Mouse (Mus musculus): ENCODE results near the gene Cxcr2.
"Not testable (repeated sequence)": the region's sequence is repeated elsewhere in the genome, so short reads cannot be mapped to it uniquely, and the experiment has no call there.

Gene Cxcr2

DNA sequence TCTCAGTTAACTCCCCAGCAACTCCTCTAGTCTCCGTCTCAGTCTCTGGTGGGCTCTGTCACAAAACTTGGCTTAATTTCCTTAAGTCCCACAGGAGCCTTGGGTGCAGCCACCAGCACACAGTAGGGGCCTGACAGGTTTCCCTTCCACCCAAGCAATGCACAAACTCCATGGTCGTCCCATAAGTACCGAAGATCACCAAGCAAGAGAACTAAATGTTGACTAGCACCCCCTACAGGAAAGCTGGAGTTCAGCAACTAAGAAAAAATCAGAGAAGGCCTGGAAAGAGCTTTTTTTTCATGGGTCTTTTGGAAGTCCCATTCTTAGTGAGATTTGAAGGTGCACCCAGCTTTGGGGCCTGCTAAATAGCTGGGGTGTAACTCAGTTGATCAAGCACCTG lies 14.4 kb upstream of the Cxcr2 start:
- no peak for DNase-seq (ENCODE audit: low read depth, low spot score)

DNA sequence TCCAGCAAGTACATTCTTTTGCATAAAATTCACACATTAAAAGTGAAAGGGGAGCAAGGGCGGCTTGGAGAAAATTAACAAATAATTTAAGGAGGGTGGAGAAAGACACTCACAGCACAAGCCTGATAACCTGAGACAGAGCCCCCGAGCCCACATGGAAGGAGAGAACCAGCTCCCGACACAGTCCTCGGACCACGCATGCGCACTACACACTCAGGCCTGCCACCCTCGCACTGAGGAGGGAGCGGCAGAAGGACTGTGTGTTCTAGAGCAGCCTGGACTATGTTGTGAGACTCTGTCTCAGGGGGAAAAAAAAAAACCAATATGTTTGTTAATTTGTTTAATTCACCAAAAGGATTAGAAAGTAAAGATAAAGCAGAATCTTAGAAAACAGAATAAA lies 12.0 kb upstream of the Cxcr2 start:
- DNase-seq (ENCODE audit: low read depth, low spot score) = no peak

DNA sequence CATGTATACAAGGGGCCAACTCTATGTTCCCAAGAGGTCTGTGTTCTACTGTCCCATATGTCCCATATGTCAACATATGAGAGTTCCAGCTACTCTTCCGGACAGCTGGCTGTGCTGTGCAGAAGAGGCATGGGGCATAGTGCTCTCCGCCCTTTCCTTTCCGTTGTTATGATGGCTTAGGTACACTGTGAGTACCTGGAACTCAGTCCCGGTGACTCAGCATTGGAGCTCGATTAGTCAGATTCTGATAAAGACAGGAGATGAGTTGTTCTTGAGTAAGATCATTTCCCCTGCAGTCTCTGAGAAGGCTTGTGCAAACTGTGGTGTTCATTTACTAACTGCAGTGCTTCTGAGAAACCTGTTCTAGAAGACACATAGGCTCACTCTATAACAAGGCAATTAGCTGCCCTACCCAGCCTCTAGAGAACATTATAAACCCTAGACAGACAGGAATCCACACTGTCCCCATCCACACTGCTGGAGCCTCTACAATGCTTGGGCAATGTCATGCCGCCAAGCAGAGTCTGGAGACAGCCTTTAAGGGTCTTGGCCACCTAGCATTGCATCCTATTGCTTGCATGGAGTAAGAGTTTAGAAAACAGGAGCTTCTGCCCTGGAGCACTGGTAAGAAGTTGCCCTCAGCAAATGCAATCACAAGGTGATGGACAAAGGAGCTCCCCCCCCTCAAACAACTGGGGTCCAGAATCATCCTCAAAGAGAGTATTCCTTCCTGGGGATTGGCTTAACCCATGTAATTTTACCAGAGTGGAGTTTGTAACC lies 4.5 kb upstream of the Cxcr2 start:
- DNase-seq (ENCODE audit: low read depth, low spot score) = no peak

DNA sequence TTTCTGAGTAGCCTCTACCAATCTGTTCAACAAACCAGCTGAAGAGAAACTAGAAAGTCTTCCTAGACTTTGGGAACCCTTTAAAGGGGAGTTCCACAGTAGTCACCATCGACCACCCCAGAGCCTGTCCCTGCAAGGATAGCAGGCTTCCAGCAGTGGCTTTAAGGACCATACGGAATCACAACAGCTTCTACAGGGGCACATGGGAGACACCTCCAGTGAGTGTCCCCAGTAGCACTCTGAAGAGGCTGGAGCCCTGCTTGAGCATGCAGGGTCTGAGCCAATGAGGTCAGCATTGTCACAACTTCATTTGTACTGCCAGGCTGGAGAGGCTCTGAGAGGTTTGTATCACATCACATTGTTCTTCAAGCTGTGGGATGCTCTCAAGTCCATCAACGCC lies 3.7 kb upstream of the Cxcr2 start:
- DNase-seq (ENCODE audit: low read depth, low spot score) = no peak

GRCm38 (mm10) chr1:74151091-74151490 lies 2.7 kb upstream of the Cxcr2 start:
- no peak for DNase-seq (ENCODE audit: low read depth, low spot score)

DNA sequence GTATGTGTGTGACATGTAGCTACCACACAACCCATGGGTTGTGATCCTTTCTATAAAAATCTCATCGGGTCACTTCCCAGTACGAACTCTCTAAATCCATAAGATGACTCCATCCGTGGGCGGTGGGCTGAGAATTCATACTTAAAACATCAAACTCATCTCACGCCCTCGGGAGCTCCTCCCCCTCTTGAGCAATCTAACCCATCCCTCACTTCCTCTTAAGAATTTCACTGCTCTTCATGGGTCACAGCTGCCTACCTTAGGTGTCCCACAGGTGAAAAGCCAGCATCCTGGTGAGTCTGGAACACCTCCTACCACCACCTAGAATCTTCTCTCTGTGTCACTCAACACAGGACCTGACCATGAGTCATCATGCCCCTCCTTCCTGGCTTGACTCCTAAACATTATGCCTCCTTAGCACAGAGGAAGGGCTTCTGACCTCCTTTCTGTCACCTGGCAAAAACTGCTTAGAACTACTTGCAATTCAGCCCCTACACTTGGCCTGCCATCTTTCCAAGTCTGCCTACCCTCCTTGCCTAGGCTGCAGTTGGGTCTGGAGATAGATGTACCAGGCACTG lies 1.7 kb downstream of the Cxcr2 start:
- DNase-seq (ENCODE audit: low read depth, low spot score) = no peak

GRCm38 (mm10) chr1:74156381-74156910 lies 2.7 kb downstream of the Cxcr2 start:
- DNase-seq (ENCODE audit: low read depth, low spot score) = no peak

- DNase-seq (ENCODE audit: low read depth, low spot score) = not testable (repeated sequence)
Measured at GRCm38 (mm10) chr1:74159613-74160012, 5.8 kb downstream of the Cxcr2 start.

DNA sequence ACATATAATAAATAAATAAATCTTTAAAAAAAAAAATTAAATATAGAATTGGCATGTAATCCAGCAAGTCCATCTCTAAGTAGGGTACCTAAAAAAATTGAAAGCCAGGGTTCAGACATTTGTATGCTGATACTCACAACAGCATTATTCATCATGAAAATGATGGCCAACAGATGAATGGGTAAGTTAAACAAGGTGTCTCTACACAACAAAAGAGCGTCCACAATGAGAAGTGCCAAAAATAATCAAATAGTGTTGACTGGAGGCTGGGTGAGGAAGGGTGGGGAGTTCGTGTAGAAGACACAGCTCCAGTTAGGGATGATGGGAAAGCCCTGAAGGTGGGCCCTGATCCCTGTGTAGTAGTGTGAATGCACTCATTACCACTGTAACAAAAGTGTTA lies 6.2 kb downstream of the Cxcr2 start:
- no peak for DNase-seq (ENCODE audit: low read depth, low spot score)

DNA sequence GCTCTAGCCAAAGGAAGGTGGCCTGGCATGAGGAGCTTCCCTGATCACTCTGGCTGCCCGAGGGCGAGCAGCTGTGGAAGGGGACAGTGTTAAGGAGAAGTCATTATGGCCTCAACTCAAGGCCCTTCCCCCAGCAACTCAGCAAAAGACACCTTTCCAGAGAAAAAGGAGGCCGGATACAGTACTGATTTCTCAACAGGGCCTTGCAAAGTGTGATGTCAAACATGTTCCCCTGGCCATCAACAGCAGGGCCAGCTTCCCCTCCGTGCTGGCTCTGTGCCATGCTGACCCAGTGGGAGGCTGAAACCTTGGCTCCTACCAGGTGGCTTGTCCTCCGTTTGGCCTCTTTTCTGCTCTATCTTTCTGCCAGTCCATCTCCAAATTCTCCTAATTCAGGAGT lies 13.3 kb downstream of the Cxcr2 start:
- DNase-seq (ENCODE audit: low read depth, low spot score) = no peak

DNA sequence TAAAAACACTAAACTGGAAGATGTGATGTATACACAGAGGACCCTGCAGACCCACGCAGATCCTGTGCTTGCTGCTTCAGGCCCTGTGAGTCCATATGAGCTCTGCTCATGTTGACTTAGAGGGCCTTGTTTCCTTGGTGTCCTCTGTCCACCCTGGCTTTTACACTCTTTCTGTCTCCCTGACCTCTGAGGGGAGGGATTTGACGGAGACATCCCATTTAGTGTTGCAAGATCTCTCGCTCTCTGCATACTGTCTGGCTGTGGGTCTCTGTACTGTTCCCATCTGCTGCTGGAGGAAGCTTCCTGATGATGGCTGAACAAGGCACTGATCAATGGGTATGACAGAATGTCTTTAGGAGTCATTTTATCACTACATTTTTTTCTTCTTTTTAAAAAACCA lies 15.9 kb downstream of the Cxcr2 start:
- no peak for DNase-seq (ENCODE audit: low read depth, low spot score)

DNA sequence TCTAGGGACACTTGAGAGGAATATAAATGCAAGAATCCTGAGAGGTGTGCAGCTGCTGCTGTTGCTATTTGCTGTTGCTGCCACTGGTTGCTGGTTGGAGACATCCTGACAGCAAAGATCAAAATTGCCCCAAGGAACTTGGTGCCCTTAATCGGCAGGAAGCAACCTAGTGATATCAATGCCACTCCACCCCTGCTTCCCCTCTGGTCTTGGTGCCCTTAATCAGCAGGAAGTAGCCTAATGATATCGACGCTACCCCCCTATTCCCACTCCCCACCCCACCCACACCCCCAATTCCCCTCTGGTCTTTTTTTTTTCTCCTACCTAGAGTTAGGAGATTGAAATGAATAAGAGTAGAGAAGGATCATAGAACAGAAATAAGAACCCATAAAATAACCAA lies 18.9 kb downstream of the Cxcr2 start:
- DNase-seq (ENCODE audit: low read depth, low spot score) = no peak

- no peak for DNase-seq (ENCODE audit: low read depth, low spot score)
Measured at GRCm38 (mm10) chr1:74175731-74176130, 21.9 kb downstream of the Cxcr2 start.

GRCm38 (mm10) chr1:74178618-74179017 lies 24.8 kb downstream of the Cxcr2 start:
- DNase-seq (ENCODE audit: low read depth, low spot score) = no peak

- DNase-seq (ENCODE audit: low read depth, low spot score) = no peak
Measured at GRCm38 (mm10) chr1:74179624-74180408, 26.0 kb downstream of the Cxcr2 start.

DNA sequence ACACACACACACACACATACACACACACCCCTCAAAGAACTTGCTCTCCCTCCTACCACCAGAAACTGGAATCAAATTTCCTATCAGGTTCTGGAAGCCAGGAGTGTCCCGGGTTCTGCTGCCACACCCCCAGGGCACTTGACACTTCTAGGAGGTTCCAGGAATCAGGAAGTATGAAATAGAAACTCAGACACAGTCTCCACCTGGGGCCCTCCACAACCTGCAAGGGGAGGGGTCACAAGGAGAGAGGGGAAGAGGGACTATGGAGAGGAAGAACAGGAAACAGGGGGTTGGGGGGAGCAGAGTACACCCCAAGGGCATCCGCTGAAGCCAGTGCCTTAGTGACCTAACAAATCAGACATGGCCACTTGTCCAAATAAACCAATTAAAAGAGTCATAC lies 27.7 kb downstream of the Cxcr2 start:
- DNase-seq (ENCODE audit: low read depth, low spot score) = no peak

DNA sequence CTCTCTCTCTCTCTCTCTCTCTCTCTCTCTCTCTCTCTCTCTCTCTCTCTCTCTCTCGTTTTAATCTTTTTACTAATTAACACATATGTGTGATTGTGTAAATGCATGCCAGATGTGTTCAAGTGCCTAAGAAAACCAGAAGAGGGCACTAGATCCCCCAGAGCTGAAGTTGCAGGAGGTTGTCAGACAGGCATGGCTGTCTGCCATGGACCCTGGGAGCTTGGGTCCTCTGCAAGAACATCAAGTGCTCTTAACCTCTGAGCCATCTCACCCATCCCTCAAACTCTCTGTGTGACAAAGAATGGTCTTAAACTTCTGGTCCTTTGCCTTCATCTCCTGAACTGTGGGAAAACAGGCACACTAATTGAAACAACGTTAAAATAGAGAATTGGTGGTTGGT lies 29.2 kb downstream of the Cxcr2 start:
- no peak for DNase-seq (ENCODE audit: low read depth, low spot score)

GRCm38 (mm10) chr1:74190471-74190870 lies 36.7 kb downstream of the Cxcr2 start:
- DNase-seq (ENCODE audit: low read depth, low spot score) = no peak

DNA sequence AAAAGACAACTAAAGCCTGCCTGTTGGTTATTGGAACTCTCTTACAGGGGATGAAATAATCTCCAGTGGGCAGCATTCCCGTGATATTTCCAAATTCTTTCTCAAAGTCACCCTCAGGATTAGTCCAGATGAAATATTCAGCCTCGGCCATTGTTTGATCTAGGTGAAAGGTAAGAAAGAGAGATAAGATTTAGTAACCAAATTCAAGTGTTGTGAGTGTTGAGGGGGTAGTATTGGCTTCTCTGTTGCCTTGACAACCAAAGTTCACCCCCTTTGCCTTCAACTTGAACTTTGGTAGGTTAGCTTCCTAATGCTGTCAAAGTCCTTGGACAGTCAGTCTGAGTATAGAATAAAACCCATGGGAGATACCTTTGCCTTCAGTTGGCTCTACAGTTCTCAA lies 38.9 kb downstream of the Cxcr2 start:
- DNase-seq (ENCODE audit: low read depth, low spot score) = no peak

- DNase-seq (ENCODE audit: low read depth, low spot score) = no peak
Measured at GRCm38 (mm10) chr1:74194445-74194844, 40.7 kb downstream of the Cxcr2 start, which contains the start of gene Cxcr1. Cxcr1 (minus strand) TSS chr1:74194631.

DNA sequence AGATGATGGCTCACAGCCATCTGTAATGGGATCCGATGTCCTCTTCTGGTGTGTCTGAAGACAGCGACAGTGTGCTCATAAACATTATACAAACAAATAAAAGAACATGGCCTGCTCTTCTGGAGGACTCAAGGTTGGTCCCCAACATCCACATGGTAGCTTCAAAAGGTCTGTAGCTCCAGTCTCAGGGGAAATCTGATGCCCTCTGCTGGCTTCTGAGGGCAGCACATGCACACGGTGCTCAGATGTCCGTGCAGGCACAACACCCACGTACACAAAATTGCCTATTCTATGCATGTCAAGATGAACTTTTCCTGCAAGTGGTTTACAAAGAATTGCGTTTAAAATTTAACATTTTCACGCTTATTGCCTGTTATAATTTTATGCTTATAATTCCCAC lies 42.2 kb downstream of the Cxcr2 start:
- no peak for DNase-seq (ENCODE audit: low read depth, low spot score)

DNA sequence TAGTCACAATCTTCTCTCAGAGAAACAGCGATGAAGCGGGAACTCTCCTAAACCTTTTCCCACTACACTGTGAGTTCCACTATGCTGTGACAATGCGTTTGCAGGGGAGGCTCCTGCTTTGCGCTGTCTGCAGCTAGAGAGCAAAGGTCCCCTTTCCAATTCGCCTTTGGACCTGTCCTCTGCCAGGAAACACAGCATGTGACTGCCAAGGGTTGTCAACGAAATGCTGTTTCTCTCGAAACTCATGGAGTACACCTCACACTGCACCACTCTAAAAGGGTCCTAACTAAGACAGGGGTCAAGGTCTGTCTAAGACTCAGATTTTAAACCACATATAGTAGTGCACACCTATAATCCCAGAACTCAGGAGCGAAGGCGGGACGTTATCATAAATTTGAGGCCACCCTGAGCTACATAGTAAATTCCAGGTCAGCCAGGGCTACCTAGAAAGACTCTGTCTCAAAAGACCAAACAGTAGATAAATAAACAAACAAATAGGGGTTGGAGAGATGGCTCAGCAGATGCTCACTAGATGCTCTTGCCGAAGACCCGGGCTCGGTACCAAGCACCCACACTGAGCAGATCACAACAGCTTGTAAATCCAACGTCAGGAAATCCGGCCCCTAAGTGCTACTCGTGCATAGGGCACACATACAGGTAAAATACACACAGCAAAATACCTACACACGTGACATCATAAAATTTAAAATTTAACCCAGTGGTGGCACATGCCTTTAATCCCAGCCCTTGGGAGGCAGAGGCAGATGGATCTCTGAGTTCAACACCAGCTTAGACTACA lies 43.0 kb downstream of the Cxcr2 start:
- no peak for DNase-seq (ENCODE audit: low read depth, low spot score)
